Mouse (Mus musculus) gastrocnemius, adult 18-20 months (tissue): ENCODE measurements around the gene Csde1. TPM values are rescaled to one million over a fixed set of nuclear protein-coding genes. Genes with fewer than 3 reads are reported as not detected.

Source experiments
- DNase-seq: peaks from one replicate; pipeline ENCODE4 v3.0.0; 2021; ENCODE audit warnings: low spot score
- total RNA-seq, 2 experiments: library from RNA; stranded (reverse); gene quantifications; 2 replicates each; pipeline ENCODE4 v1.2.3; 2021

The Csde1 gene
- total RNA-seq, 2 experiments from 2014 or later, result 1,048 to 1,145 TPM

- peak; percentile 92 for DNase-seq
Measured at GRCm38 (mm10) chr3:103058207-103059157, 38.3 kb downstream of the Csde1 start, which contains the start of gene Nras. Gene Nras, plus strand, starts transcription at chr3:103058285.

GRCm38 (mm10) chr3:103066927-103067326 is 46.7 kb downstream of the Csde1 start:
- DNase-seq, result no peak

- DNase-seq, result peak; percentile 70
Measured at GRCm38 (mm10) chr3:103068971-103069370, 48.7 kb downstream of the Csde1 start.

- DNase-seq, result peak; percentile 58
Measured at GRCm38 (mm10) chr3:103073771-103074170, 53.5 kb downstream of the Csde1 start, which contains the start of gene Ampd1. Gene Ampd1, plus strand, starts transcription at chr3:103074014.

GRCm38 (mm10) chr3:103075871-103076270 is 55.6 kb downstream of the Csde1 start:
- DNase-seq, result peak; percentile 42

GRCm38 (mm10) chr3:103076476-103076875 is 56.2 kb downstream of the Csde1 start:
- DNase-seq, result no peak

GRCm38 (mm10) chr3:103079301-103079700 is 59.1 kb downstream of the Csde1 start:
- DNase-seq, result peak; percentile 79

GRCm38 (mm10) chr3:103081051-103081450 is 60.8 kb downstream of the Csde1 start:
- no peak for DNase-seq

- DNase-seq, result peak; percentile 58
Measured at GRCm38 (mm10) chr3:103081861-103082453, 61.7 kb downstream of the Csde1 start.

GRCm38 (mm10) chr3:103082761-103083160 is 62.5 kb downstream of the Csde1 start:
- peak; percentile 65 for DNase-seq

GRCm38 (mm10) chr3:103085986-103086385 is 65.8 kb downstream of the Csde1 start:
- no peak for DNase-seq

- DNase-seq, result no peak
Measured at GRCm38 (mm10) chr3:103091753-103092152, 71.5 kb downstream of the Csde1 start.

GRCm38 (mm10) chr3:103098662-103099061 is 78.4 kb downstream of the Csde1 start:
- DNase-seq, result no peak

GRCm38 (mm10) chr3:103099667-103100066 is 79.4 kb downstream of the Csde1 start:
- no peak for DNase-seq

- DNase-seq, result no peak
Measured at GRCm38 (mm10) chr3:103100735-103101134, 80.5 kb downstream of the Csde1 start.

- no peak for DNase-seq
Measured at GRCm38 (mm10) chr3:103101194-103101593, 81.0 kb downstream of the Csde1 start.

- peak; percentile 46 for DNase-seq
Measured at GRCm38 (mm10) chr3:103101909-103102308, 81.7 kb downstream of the Csde1 start.

- DNase-seq, result peak; percentile 97
Measured at GRCm38 (mm10) chr3:103102454-103103390, 82.5 kb downstream of the Csde1 start, which contains the start of gene Dennd2c. Gene Dennd2c, plus strand, starts transcription at chr3:103102604.
